Mouse (Mus musculus) c-Kit-negative CD71-positive TER-119-positive erythroid progenitor cells, embryonic 14.5 days (primary cell): Measurements from ENCODE around the gene BC025920.
"Not testable (repeated sequence)": the region's sequence is repeated elsewhere in the genome, so short reads cannot be mapped to it uniquely, and the experiment has no call there.

Experiments
- DNase-seq: peaks from one replicate; pipeline ENCODE4 v3.0.0-alpha.2; 2013; ENCODE audit warnings: low read depth, low spot score

Gene BC025920

DNA sequence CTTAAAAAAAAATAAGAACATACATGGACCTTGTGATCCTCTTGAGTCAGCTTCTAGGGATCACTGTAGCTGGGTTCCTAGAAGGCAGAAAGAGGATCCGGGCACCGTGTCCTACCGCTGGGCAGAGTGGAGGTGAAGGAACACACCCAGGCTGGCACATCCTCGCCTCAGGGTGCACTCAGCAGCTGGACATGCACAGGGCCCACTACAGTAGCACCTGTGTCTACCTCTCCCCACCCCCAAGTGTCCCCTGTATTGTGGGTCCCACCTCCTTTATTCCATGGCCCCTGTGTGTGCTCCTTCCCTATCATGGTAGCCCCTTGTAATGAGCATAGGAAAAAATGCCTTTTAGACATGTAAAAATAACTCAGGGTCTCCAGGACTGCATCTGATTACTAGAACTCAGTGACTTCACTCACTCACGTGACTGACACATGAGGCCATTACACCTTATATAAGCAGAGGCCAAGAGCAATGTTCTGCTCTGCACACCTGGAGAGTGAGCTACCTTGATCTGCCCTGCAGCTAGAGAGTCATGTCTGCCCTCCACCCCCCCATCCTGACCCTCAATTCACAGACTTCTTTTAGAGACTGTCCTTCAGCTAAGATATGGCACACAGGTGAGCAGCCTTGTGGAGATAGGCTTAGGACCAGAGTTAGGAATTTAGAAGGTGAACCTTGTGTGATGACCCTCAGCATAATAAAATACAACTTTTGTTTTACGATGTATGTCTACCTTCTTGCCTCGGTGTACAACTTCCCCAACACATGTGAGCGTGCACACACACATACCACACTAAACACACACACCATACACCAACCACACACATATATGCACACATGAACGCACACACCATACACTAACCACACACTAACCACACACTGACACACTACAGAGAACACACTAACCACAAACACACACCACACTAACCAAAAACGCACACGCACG, 1.8 kb upstream of the BC025920 start:
- no peak for DNase-seq

DNA sequence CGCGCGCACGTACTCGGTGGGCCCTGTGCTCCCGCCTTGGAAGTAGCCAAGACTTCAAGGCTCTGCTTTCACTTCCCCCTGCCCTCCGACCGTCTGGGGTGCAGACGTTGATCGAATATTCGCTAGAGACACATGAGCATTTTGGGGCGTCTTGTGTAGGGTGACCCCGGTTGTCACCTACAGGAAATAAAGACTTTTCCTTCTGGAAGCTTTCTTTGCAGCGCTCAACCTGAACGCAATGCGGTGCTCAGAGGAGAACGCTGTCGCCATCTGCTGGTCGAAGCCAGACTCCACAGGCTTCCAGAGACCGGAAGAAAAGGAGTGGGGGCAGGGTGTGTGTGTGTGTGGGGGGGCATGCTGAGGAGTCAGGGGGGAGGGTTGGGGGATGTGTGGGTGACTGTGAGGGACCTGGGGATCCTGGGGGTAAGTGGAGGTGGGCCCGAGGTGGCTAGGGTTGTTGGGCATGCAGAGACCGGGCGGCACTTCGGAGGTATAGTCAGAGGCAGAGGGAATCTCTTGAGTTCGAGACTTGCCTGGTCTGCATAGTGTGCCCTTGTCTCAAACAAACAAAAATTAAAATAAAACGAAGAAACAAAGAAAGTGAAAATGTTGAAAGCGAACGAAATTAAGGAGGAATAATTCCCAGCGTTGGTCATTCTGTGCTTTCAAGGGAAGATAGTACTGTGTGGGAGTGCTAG, 953 bp upstream of the BC025920 start:
- peak; percentile 78 for DNase-seq

DNA sequence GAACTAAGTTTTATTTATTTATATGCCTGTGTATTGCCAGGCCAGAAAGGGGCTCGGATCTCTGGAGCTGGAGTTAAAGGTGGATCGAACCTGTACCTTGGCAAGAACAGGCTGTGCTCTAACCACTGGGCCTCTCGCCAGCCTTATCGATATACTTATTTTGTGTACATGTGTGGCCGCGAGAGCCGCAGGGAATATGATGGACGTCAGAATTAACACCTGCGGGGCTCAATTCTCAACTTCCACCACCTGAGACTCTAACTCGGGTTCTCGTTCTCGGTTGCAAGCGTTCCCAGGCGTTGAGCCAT, 450 bp upstream of the BC025920 start:
- DNase-seq: no peak

- DNase-seq: no peak
Measured at GRCm38 (mm10) chr10:81608308-81608707, 2.2 kb downstream of the BC025920 start.

GRCm38 (mm10) chr10:81612779-81613178, 6.7 kb downstream of the BC025920 start:
- no peak for DNase-seq

- DNase-seq: no peak
Measured at GRCm38 (mm10) chr10:81615486-81615885, 9.4 kb downstream of the BC025920 start.

DNA sequence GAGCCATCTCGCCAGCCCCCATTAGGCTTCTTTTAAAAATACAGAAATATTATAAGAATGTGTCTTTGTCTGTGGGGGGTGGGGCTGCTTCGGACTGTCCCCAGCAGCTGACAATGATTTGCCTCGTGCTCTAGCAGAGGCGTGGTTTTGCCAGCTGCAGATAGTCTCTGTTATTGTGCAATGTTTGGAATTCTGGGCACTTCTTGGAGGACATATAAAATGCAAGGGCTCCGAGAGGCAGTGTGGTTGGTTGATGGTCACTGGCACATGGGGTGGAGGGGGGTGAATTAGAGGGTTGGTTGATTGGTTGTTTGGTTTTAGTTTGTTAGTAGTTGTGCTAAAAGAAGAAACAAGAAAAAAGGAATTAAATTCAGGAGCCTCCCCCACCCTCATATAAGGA, 13.9 kb downstream of the BC025920 start:
- DNase-seq: no peak

DNA sequence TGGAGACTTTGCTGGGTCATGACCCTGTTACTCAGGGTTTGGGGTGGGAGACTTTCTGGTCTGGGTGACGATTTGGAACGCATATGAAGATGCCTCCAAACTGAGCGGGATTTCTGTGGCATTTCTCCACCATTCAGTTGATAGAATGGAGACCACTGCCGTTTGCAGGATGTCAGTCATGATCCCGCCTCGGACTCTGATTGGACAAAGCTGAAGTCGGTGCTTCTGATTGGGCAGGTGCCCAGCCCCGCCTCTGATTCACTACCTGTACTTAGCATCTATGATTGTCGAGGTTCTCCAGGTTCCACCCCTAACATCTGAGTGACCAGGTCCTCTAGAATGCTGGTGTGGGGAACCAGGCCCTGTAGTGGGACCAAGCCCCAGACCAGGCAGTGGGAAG, 14.7 kb downstream of the BC025920 start:
- DNase-seq: no peak

GRCm38 (mm10) chr10:81623441-81623840, 17.4 kb downstream of the BC025920 start:
- DNase-seq: no peak

- DNase-seq: no peak
Measured at GRCm38 (mm10) chr10:81626101-81626993, 20.3 kb downstream of the BC025920 start.

GRCm38 (mm10) chr10:81626994-81627835, 21.1 kb downstream of the BC025920 start, which contains the start of gene Sirt6:
TSS of gene Sirt6 (minus strand) at chr10:81627797.
- DNase-seq: peak; percentile 85

DNA sequence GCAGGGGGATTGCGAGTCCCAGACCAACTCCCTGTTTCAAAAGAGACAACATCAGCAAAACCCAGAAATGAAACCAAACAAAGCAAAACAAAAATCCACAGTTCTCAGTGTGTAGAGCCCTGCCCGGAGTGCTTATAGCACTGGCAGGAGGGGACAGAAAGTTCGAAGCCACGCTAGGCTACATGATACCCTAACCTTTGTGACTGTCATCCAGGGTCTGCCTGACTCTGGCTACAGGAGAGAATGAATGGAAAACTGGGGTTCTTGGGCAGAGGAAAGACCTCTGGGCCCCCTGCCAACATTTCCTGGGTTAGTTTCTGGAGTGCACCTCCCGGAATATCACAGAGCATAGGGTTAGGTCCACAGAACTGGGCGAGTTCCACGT, 21.8 kb downstream of the BC025920 start:
- DNase-seq: no peak

- no peak for DNase-seq
Measured at GRCm38 (mm10) chr10:81628390-81628789, 22.3 kb downstream of the BC025920 start, which contains the start of gene Ankrd24. TSS of gene Ankrd24 (plus strand) at chr10:81628540.

- DNase-seq: peak; percentile 76
Measured at GRCm38 (mm10) chr10:81633253-81634099, 27.4 kb downstream of the BC025920 start.

DNA sequence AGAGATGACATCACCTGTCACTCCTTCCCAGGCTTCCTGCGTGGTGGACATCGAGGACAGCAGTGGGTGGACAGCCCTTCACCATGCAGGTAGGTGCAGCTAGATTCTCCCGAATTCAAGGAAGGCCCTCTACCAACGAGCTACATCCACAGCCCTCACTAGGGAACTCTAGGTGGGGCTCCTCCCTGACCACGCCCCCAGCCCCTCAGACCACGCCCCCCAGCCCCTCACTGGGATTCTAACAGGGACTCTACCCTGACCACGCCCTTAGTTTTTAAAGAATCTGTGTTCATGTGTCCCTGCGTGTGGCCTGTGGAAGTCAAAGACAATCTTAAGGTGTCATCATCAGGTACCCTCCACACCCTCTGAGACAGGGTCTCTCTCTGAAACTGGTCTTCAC, 30.3 kb downstream of the BC025920 start:
- no peak for DNase-seq

GRCm38 (mm10) chr10:81638101-81638500, 32.0 kb downstream of the BC025920 start:
- DNase-seq: no peak

DNA sequence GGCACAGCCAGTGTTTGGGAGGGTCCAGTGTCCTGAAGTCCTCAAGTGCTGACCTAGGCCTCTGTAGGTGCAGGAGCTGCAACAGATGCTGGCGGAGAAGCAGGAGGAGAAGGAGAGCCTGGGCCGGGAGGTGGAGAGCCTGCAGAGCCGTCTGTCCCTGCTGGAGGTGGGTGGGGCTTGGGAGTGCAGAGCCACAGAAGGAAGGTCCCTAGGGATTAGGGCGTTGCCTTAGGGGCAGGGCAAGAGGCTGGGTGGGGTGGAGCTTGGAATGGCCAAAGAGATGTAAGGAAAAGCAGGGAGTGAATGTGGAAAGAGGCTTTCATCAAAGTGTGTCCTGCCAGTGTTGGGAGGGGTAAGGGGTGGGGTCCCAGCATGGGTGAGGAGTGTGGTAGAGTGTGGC, 34.8 kb downstream of the BC025920 start:
- DNase-seq: not testable (repeated sequence)

DNA sequence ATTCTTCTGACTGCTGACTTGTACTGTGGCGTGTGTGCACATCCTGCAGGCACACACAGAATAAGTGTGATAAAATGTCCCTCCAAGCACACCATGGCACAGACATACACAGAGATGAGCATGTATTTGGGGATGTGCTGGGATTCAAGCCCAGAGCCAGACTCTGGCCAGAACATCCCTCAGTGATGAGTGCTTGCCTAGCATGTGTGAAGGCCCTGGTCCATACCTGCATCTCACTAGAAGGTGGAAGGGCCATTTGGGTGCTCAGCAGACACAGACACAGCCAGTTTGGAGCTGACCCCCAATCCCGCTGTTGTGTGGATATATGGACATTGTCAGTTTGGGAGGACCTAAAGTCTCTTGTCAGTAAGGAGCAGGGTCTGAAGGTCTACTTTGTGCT, 35.5 kb downstream of the BC025920 start:
- DNase-seq: no peak

DNA sequence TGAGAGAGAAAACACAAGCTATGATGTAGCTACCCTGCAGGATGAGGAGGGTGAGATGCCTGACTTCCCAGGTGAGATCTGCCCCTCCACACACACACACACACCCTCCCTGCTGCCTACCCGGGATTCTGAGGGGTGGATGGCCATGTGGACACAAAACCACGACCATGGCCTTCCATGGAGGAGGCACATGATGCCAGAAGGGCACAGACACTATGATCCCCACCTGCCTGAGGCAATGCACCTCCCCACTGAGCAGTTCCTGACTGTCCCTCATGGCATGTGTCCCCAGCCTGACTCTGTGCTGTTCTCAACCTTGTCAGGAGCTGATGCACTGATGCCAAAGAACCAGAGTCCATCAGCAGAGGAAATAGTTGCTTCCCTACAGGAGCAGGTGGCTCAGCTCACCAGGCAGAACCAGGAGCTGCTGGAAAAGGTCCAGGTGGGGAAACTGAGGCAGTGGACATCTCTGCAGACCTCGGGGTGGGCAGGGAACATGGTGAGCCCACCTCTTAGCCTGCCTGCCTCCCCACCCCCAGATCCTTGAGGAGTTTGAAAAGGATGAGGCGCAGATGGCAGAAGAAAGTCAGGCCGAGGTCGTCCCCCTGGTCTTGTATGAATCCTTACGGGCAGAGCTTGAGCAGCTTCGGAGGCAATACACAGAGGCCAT, 36.0 kb downstream of the BC025920 start:
- no peak for DNase-seq
